Mouse (Mus musculus) limb, embryonic 11.5 days (tissue): ENCODE data around the gene Aimp1. TPM values are rescaled to one million over a fixed set of nuclear protein-coding genes. Genes with fewer than 3 reads are reported as not detected.

Experiments
- ATAC-seq: fragments of 200-750 bp; cut with Nextera tagmentation; 2 replicates; pipeline ENCODE4 v1.8.0; 2017; ENCODE audit warnings: low read depth; ENCODE audit not compliant: insufficient number of reproducible peaks, low FRiP score, low TSS enrichment
- DNase-seq: peaks from one replicate; pipeline ENCODE4 v3.0.0-alpha.2; 2015; ENCODE audit warnings: low spot score
- H3K27ac ChIP-seq: fragments of 300-500 bp; sonication (generic); replicated peaks from 2 replicates; pipeline ENCODE4 v1.5.1; 2014; ENCODE audit warnings: low read depth, mild to moderate bottlenecking, low read length
- H3K27me3 ChIP-seq: fragments of 300-500 bp; sonication (generic); 2 replicates; pipeline ENCODE4 v1.6.1; 2014; ENCODE audit warnings: mild to moderate bottlenecking, low read length, mixed read lengths; ENCODE audit not compliant: control insufficient read depth, insufficient read depth
- H3K36me3 ChIP-seq: fragments of 300-500 bp; sonication (generic); 2 replicates; pipeline ENCODE4 v1.6.1; 2014; ENCODE audit warnings: mild to moderate bottlenecking, low read length, moderate library complexity, mixed read lengths; ENCODE audit not compliant: control insufficient read depth, insufficient read depth
- H3K4me1 ChIP-seq: fragments of 300-500 bp; sonication (generic); 2 replicates; pipeline ENCODE4 v1.6.1; 2014; ENCODE audit warnings: low read length, mixed read lengths; ENCODE audit not compliant: control insufficient read depth, insufficient read depth
- H3K4me2 ChIP-seq: fragments of 300-500 bp; sonication (generic); 2 replicates; pipeline ENCODE4 v1.6.1; 2014; ENCODE audit warnings: low read depth, mild to moderate bottlenecking, moderate library complexity; ENCODE audit not compliant: severe bottlenecking
- H3K4me3 ChIP-seq: fragments of 300-500 bp; sonication (generic); 2 replicates; pipeline ENCODE4 v1.5.1; 2014; ENCODE audit warnings: low read depth, low read length
- H3K9ac ChIP-seq: fragments of 300-500 bp; sonication (generic); 2 replicates; pipeline ENCODE4 v1.6.1; 2014; ENCODE audit warnings: mild to moderate bottlenecking, low read length
- H3K9me3 ChIP-seq: fragments of 300-500 bp; sonication (generic); 2 replicates; pipeline ENCODE4 v1.6.1; 2016; ENCODE audit warnings: low read length; ENCODE audit not compliant: control insufficient read depth
- WGBS: fragments of 180-500 bp; shearing (Covaris S2); extraction: QIAGEN DNeasy Blood & Tissue Kit; methylation state at CpG from one replicate; pipeline ENCODE4 v1.1.7; 2014; 5-methylcytosine and 5-hydroxymethylcytosine counted together
- polyA plus RNA-seq: library from polyadenylated mRNA; unstranded; fragments of >200 nt; fragmentation: Nextera tagmentation; extraction: Ambion mirVana; gene quantifications from 2 replicates; pipeline ENCODE4 v1.2.1, GENCODE M21; 2014

The Aimp1 gene
- 87.4 and 96.6 TPM in 2 replicates for polyA plus RNA-seq

DNA sequence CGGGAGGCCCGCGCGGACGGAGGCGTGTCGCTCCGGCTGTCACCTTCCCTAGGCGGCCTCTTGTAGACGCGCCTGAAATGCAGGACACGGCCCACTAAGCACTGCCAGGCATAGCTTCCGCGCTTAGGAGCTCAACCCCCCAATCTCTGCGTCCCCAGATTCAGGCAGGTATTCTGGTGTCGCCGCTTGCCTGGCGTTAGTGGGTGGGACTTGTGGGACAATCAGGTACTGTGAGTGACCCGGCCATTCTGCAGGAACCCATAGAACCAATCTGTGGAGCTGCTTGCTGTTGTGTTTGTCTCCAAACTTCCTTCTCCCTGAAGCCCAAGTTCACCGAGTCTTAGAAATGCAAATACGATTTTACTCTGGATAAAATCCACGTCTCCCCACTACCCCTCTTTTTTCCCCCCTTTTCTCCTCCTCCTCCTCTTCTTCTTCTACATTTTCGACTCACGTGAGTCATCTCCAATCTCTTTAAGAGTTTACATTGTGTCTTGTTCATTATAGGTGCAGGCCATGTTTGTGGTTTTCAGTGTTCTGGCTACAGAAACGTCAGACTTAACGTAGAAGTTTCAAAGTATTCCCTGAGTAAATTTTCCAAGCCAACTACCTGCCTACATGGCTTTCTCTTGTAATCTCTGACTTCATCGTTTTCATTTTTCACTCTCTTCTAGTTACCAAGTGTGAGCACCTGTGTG, at the start of gene Aimp1:
Gene Aimp1, minus strand, starts transcription at position 140 of the 698 bp plus-strand sequence.
- peak within 1 kb of the TSS; percentile 92 for H3K9ac ChIP-seq
- H3K4me3 ChIP-seq: peak within 1 kb of the TSS; percentile 75
- ATAC-seq (no peak), DNase-seq (no peak)
- no peaks in the 10 kb centered on the region for H3K9me3 ChIP-seq
- peak within 1 kb of the TSS; percentile 70 for H3K27ac ChIP-seq
- peaks cover 3% of the 10 kb centered on the region; the same call in 1 of the 2 replicates for H3K4me1 ChIP-seq
- WGBS: 1% methylated on average over 27 of the region's 27 CpGs
- peak within 1 kb of the TSS; percentile 75 for H3K4me2 ChIP-seq
- H3K36me3 ChIP-seq: peaks cover 2% of the 10 kb centered on the region; the same call in 1 of the 2 replicates
- no peaks in the 10 kb centered on the region for H3K27me3 ChIP-seq

DNA sequence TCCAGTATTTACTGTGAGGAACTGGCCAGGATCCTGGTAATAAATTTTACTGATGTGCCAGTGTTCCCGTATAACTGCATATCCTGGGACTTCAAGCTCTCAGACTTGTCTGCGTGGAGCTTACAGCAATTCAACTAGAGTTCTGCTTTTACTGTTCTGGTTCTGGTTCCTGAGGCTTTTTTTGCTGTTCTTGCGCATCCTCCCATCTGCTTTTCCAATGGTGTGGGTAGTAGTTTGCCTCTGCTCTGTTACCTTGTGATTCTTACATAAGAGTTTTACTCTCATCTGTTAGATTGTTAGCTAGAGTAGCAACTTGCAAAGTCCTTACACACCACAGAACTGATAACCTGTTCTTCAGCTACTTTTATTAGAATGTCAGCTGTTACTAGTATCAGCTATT, 40.2 kb upstream of the Aimp1 start:
- H3K9me3 ChIP-seq: no peaks in the 10 kb centered on the region
- 86% methylated on average over 3 of the region's 3 CpGs for whole genome bisulfite sequencing
- DNase-seq (no peak), ATAC-seq (no peak)
- H3K27ac ChIP-seq: no peak overlapping the region
- no peaks in the 10 kb centered on the region for H3K27me3 ChIP-seq
- no peaks in the 10 kb centered on the region for H3K36me3 ChIP-seq
- H3K4me2 ChIP-seq: no peak overlapping the region
- no peak overlapping the region for H3K4me3 ChIP-seq
- no peaks in the 10 kb centered on the region for H3K4me1 ChIP-seq
- no peak overlapping the region for H3K9ac ChIP-seq

DNA sequence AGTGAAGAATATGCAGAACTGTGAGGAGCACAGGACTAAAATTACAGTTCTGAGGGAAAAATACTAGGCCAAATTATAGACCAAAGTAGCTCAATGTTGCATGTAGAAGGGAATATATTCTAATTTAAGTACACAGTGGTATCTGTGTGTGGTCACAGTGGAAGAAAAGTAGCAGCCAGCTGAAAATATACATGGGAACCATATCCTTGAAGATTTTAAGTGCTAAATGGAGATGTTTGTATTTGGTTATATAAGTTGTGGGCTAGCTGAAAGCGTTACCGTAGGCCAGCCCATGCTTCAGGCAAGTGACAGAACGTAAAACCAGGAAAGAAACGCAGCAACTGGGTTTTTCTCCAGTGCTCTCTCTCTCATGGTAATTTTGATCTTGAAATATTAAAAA, 33.1 kb upstream of the Aimp1 start:
- Histone ChIP-seq H3K4me1 (no peaks in the 10 kb centered on the region), H3K27me3 (no peaks in the 10 kb centered on the region), H3K4me3 (no peak overlapping the region), H3K9ac (no peak overlapping the region), H3K27ac (no peak overlapping the region), H3K36me3 (no peaks in the 10 kb centered on the region), H3K4me2 (no peak overlapping the region), H3K9me3 (no peaks in the 10 kb centered on the region)
- WGBS: 94% methylated on average over 4 of the region's 4 CpGs
- no peak for DNase-seq
- ATAC-seq: no peak

DNA sequence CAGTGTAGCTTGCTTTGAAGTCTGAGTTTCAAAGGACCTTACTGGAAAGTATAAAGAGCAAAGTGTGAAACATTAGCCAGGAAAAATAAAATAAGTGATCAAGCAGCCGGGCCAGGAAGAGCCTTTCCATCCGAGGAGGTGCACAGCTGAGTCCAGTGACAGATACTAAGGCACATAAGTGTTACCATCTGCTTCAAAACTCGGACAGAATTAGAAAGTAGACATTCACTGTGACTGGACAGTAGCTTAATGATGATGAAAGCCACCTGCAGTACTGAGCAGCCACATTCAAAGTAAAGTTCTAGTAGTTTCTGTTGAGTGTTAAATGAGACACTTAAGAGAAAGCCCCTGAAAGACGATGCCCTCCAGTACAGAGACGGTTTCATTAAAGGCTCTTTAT, 29.7 kb upstream of the Aimp1 start:
- no peak for DNase-seq
- H3K4me1 ChIP-seq: no peaks in the 10 kb centered on the region
- 16% methylated on average over 5 of the region's 5 CpGs for WGBS

DNA sequence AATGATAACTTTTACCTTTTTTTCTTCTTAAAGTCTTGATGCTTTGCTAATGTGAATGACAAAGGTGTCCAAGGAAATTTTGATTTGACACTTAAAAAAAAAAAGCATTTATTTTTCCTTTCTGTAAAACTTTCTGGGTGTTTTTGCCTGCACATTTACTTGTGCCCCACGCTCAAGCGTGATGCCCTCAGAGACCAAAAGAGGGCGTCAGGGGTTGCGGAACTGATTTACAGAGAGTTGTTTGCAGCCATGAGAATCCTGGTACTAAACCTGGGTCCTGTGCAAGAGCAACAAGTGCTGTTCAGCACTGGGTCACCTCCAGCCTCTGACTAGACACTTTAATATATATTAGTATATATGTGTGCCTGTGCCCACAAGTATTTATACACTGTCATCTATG, 22.8 kb upstream of the Aimp1 start:
- H3K4me3 ChIP-seq: no peak overlapping the region
- WGBS: 74% methylated on average over 4 of the region's 4 CpGs
- no peaks in the 10 kb centered on the region for H3K9me3 ChIP-seq
- ATAC-seq (no peak), DNase-seq (no peak)
- H3K9ac ChIP-seq: no peak overlapping the region
- no peaks in the 10 kb centered on the region for H3K4me1 ChIP-seq
- H3K27ac ChIP-seq: no peak overlapping the region
- H3K4me2 ChIP-seq: no peak overlapping the region
- H3K27me3 ChIP-seq: no peaks in the 10 kb centered on the region
- no peaks in the 10 kb centered on the region for H3K36me3 ChIP-seq

More for the DNA sequence above, 29.7 kb upstream of the Aimp1 start:
- no peaks in the 10 kb centered on the region for H3K9me3 ChIP-seq
- H3K27me3 ChIP-seq: no peaks in the 10 kb centered on the region
- ATAC-seq: no peak
- H3K27ac ChIP-seq: no peak overlapping the region
- no peak overlapping the region for H3K4me2 ChIP-seq
- H3K9ac ChIP-seq: no peak overlapping the region
- H3K4me3 ChIP-seq: no peak overlapping the region
- no peaks in the 10 kb centered on the region for H3K36me3 ChIP-seq

DNA sequence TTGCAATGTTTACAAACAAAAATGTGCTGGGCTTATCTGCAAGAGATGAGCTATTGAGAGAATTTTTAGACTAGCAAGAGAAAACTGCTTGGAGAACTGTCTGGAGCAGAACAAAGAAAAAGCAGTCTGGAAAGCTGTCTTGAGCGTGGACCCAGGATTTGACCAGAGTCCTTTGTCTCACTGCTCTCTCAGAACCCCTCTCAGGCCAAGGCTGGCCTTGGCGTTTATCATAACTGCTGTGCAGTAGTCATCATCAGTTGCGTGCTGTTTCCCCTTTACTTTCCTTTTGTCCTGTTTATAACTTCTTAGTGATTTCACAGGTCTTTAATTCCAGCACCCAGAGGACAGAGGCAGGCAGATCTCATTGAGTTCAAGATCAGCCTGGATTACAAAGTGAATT, 20.0 kb upstream of the Aimp1 start:
- DNase-seq: no peak
- Histone ChIP-seq H3K4me1 (no peaks in the 10 kb centered on the region), H3K4me3 (no peak overlapping the region), H3K4me2 (no peak overlapping the region), H3K9ac (no peak overlapping the region), H3K9me3 (no peaks in the 10 kb centered on the region), H3K36me3 (no peaks in the 10 kb centered on the region; the same call in 1 of the 2 replicates), H3K27me3 (no peaks in the 10 kb centered on the region), H3K27ac (no peak overlapping the region)
- WGBS: 81% methylated on average over 3 of the region's 3 CpGs
- no peak for ATAC-seq

DNA sequence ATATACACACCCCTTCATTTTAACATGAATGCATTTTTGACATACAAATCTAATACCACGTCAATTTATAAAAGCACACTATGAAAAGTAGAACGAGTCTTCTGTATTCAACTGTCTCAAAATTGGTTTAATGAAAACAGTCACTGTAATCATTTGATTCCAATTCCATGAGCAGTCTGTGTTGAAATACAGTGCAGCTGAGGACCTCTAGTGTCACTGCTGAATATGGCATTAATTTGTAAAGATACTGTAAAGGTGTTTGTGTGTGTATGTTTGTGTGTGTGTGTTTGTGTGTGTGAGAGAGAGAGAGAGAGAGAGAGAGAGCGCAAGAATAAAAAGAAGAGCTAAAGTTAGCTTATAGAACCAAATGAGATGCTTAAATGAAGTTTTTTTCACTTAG, 17.2 kb upstream of the Aimp1 start:
- H3K27me3 ChIP-seq: no peaks in the 10 kb centered on the region
- DNase-seq (no peak), ATAC-seq (no peak)
- no peaks in the 10 kb centered on the region; the same call in 1 of the 2 replicates for H3K36me3 ChIP-seq
- H3K4me1 ChIP-seq: no peaks in the 10 kb centered on the region
- no peaks in the 10 kb centered on the region for H3K9me3 ChIP-seq
- no peak overlapping the region for H3K27ac ChIP-seq
- WGBS: 81% methylated on average over 3 of the region's 3 CpGs
- no peak overlapping the region for H3K9ac ChIP-seq
- H3K4me3 ChIP-seq: no peak overlapping the region
- no peak overlapping the region for H3K4me2 ChIP-seq

DNA sequence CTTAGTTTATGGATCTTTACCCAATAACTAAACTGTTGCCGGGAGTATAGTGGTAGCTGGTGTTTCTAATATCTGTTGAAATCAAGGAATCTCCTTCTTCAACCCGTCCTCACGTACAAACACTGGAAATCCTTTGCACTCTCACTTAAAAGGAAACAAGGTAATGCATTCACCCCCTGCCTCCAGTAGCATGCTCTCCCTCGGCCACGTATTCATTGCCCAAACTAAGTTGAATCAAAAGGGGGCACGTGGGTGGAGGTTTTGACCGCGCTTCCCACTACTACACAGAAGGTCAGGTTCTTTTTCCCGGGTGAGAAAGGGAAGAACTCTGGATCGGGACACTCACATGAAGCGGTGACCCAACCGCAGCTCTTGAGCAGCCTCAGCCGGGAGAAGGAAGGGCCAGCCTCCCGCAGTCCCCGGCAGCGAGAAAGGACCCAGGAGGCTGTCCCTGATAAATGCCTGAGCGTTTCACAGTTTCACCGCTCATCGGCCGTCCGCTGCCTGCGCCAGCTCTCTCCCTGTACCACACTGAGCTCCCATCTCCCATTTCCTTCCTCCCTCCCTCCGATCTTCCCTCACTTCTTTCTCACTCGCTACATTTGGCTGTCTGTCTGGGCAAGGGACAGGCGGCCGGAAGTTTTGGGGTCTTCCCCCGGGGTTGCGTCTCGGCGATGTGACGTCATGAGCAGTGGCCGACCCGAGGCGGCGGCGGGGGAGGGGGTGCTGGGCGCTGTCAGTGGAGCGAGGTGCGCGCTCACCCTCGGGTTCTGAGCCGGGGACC, 531 bp downstream of the Aimp1 start, which contains the start of gene Tbck:
Gene Tbck, plus strand, starts transcription at position 698 of the 784 bp plus-strand sequence.
- Histone ChIP-seq H3K36me3 (peaks cover 2% of the 10 kb centered on the region; the same call in 1 of the 2 replicates), H3K9ac (peak within 1 kb of the TSS; percentile 92), H3K4me2 (peak within 1 kb of the TSS; percentile 75), H3K9me3 (no peaks in the 10 kb centered on the region), H3K4me3 (peak within 1 kb of the TSS; percentile 75), H3K27me3 (no peaks in the 10 kb centered on the region), H3K27ac (peak within 1 kb of the TSS; percentile 70), H3K4me1 (peaks cover 3% of the 10 kb centered on the region; the same call in 1 of the 2 replicates)
- ATAC-seq: peak; percentile 97
- peak; percentile 95 for DNase-seq
- WGBS: under 1% methylated on average over 42 of the region's 42 CpGs
